Mouse (Mus musculus): Measurements from ENCODE around the gene Tmem214.

The Tmem214 gene

GRCm38 (mm10) chr5:30867712-30868111 lies at the start of gene Tmem214:
Gene Tmem214 (plus strand): TSS chr5:30868012.
- no peak for DNase-seq

GRCm38 (mm10) chr5:30818758-30819309 lies 49.0 kb upstream of the Tmem214 start:
- DNase-seq = no peak

GRCm38 (mm10) chr5:30822689-30823088 lies 45.1 kb upstream of the Tmem214 start:
- DNase-seq = no peak

- DNase-seq = no peak
Observed at GRCm38 (mm10) chr5:30823091-30823490, 44.7 kb upstream of the Tmem214 start.

GRCm38 (mm10) chr5:30824124-30824988 lies 43.5 kb upstream of the Tmem214 start:
- no peak for DNase-seq

- DNase-seq = peak; percentile 22
Observed at GRCm38 (mm10) chr5:30825166-30825565, 42.6 kb upstream of the Tmem214 start.

- no peak for DNase-seq
Observed at GRCm38 (mm10) chr5:30825821-30826220, 42.0 kb upstream of the Tmem214 start.

GRCm38 (mm10) chr5:30833416-30833815 lies 34.4 kb upstream of the Tmem214 start:
- no peak for DNase-seq

GRCm38 (mm10) chr5:30839731-30840130 lies 28.1 kb upstream of the Tmem214 start:
- no peak for DNase-seq

GRCm38 (mm10) chr5:30841896-30842295 lies 25.9 kb upstream of the Tmem214 start:
- no peak for DNase-seq

GRCm38 (mm10) chr5:30849891-30850555 lies 17.8 kb upstream of the Tmem214 start:
- no peak for DNase-seq

GRCm38 (mm10) chr5:30850556-30850925 lies 17.3 kb upstream of the Tmem214 start:
- no peak for DNase-seq

GRCm38 (mm10) chr5:30853522-30853921 lies 14.3 kb upstream of the Tmem214 start:
- DNase-seq = no peak

GRCm38 (mm10) chr5:30855674-30856073 lies 12.1 kb upstream of the Tmem214 start:
- no peak for DNase-seq

GRCm38 (mm10) chr5:30856124-30856523 lies 11.7 kb upstream of the Tmem214 start:
- DNase-seq = no peak

GRCm38 (mm10) chr5:30863852-30864251 lies 4.0 kb upstream of the Tmem214 start:
- DNase-seq = no peak

GRCm38 (mm10) chr5:30864322-30864721 lies 3.5 kb upstream of the Tmem214 start:
- DNase-seq = no peak

GRCm38 (mm10) chr5:30866871-30867270 lies 941 bp upstream of the Tmem214 start:
- DNase-seq = no peak

- no peak for DNase-seq
Observed at GRCm38 (mm10) chr5:30868981-30869380, 1.2 kb downstream of the Tmem214 start.

GRCm38 (mm10) chr5:30869405-30870130 lies 1.8 kb downstream of the Tmem214 start:
- DNase-seq = peak; percentile 94

- no peak for DNase-seq
Observed at GRCm38 (mm10) chr5:30870131-30870406, 2.3 kb downstream of the Tmem214 start.

GRCm38 (mm10) chr5:30872574-30872973 lies 4.8 kb downstream of the Tmem214 start:
- no peak for DNase-seq

GRCm38 (mm10) chr5:30874365-30874764 lies 6.6 kb downstream of the Tmem214 start:
- no peak for DNase-seq

GRCm38 (mm10) chr5:30878616-30879015 lies 10.8 kb downstream of the Tmem214 start:
- no peak for DNase-seq

All from right cerebral cortex, postnatal 25 days (tissue).